Mouse (Mus musculus): Measurements from ENCODE around the gene F11. TPM values are rescaled to one million over a fixed set of nuclear protein-coding genes. Genes with fewer than 3 reads are reported as not detected.

Gene F11
- polyA plus RNA-seq, 1 experiment from 2014 or later = not detected

DNA sequence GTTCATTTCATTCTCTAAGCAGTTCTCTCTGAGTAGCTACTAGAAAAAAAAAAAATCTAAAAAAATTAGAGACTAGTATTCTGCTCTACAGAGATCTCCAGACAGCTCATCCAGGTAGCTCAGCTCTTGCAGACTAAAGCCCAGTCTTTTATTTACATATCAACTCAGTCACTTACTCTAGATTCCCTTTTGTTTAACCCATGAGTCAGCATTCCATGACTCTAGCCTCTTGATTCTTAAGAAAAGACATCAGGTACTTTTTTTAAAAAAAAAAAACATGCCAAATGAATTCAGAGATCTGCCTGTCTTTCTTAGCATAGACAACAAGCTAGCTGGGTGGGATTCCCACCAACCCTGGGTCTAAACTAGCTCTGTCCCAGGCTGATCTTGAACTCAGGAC is 6.7 kb upstream of the F11 start:
- Histone ChIP-seq H3K4me3 (no peak overlapping the region), H3K36me3 (no peaks in the 10 kb centered on the region), H3K9me3 (0 out of 2 replicates have a peak, but pooled peaks cover 4% of the 10 kb centered on the region), H3K9ac (replicated peaks) (no peak overlapping the region), H3K27ac (replicated peaks) (no peak overlapping the region), H3K4me1 (no peaks in the 10 kb centered on the region), H3K27me3 (no peaks in the 10 kb centered on the region), H3K4me2 (replicated peaks) (no peak overlapping the region)
- no peak for ATAC-seq (ENCODE audit: low FRiP score, low read depth)

DNA sequence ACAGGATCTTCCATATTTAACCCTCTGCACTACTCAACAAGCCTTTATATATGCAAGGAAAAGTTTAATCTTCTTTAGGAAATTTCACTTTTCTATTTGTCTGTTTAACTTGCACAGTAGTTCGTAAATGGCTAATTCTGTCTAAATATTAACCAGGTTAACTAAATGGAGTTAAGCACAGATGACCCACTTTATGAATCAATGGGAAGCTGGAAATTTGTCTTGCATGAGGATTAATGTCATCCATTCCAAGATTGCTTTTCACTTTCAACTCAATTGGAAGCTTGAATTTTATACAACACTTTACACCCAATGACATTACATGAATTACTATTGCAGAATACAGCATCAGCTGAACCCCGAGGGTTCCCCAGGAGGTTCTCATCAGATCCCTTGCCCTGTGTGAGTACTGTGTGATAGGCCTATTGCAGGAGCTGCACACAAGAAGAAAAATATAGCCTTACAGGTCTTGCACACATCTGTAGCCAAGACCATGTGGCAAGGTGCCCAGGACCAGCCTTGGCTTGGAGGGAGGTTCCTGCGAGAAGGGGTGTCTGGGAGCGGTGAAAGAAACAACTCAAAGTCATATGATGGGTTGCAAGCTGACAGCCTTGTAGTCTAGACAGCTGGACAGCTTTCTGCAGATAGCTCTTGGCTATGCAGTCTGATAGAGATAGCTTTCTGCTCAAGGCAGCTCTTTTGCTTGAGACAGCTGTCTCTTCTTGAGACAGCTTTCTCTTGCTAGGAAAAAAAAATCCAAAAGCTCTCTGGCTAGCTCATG is 6.0 kb upstream of the F11 start:
- no peak overlapping the region for H3K27ac ChIP-seq (replicated peaks)
- H3K4me3 ChIP-seq = no peak overlapping the region
- no peak overlapping the region for H3K4me2 ChIP-seq (replicated peaks)
- no peaks in the 10 kb centered on the region for H3K36me3 ChIP-seq
- H3K9me3 ChIP-seq = 0 out of 2 replicates have a peak, but pooled peaks cover 4% of the 10 kb centered on the region
- no peaks in the 10 kb centered on the region for H3K27me3 ChIP-seq
- 92% methylated on average over 4 of the region's 4 CpGs for WGBS
- no peak overlapping the region for H3K9ac ChIP-seq (replicated peaks)
- ATAC-seq (ENCODE audit: low FRiP score, low read depth) = no peak
- H3K4me1 ChIP-seq = no peaks in the 10 kb centered on the region

- no peak overlapping the region for H3K4me2 ChIP-seq (replicated peaks)
- H3K4me1 ChIP-seq = no peaks in the 10 kb centered on the region
- no peak overlapping the region for H3K4me3 ChIP-seq
- 67% methylated on average over 8 of the region's 8 CpGs for WGBS
- no peaks in the 10 kb centered on the region for H3K27me3 ChIP-seq
- H3K9me3 ChIP-seq = 0 out of 2 replicates have a peak, but pooled peaks cover 4% of the 10 kb centered on the region
- H3K36me3 ChIP-seq = no peaks in the 10 kb centered on the region
- H3K27ac ChIP-seq (replicated peaks) = no peak overlapping the region
- ATAC-seq (ENCODE audit: low FRiP score, low read depth) = no peak
- no peak overlapping the region for H3K9ac ChIP-seq (replicated peaks)
These were observed 5.2 kb upstream of the F11 start for GRCm38 (mm10) chr8:45266993-45267392.

- ATAC-seq (ENCODE audit: low FRiP score, low read depth) = no peak
- no peaks in the 10 kb centered on the region for H3K27me3 ChIP-seq
- H3K4me1 ChIP-seq = no peaks in the 10 kb centered on the region
- 90% methylated on average over 4 of the region's 4 CpGs for WGBS
- 0 out of 2 replicates have a peak, but pooled peaks cover 4% of the 10 kb centered on the region for H3K9me3 ChIP-seq
- no peaks in the 10 kb centered on the region for H3K36me3 ChIP-seq
- H3K9ac ChIP-seq (replicated peaks) = no peak overlapping the region
- no peak overlapping the region for H3K27ac ChIP-seq (replicated peaks)
- no peak overlapping the region for H3K4me2 ChIP-seq (replicated peaks)
- no peak overlapping the region for H3K4me3 ChIP-seq
These were observed 3.1 kb upstream of the F11 start for GRCm38 (mm10) chr8:45264918-45265317.

GRCm38 (mm10) chr8:45262851-45263250 is 1.0 kb upstream of the F11 start:
- Histone ChIP-seq H3K4me2 (replicated peaks) (no peak overlapping the region), H3K4me3 (no peak overlapping the region), H3K27me3 (no peaks in the 10 kb centered on the region), H3K36me3 (no peaks in the 10 kb centered on the region), H3K4me1 (no peaks in the 10 kb centered on the region), H3K27ac (replicated peaks) (no peak overlapping the region), H3K9ac (replicated peaks) (no peak overlapping the region), H3K9me3 (0 out of 2 replicates have a peak, but pooled peaks cover 4% of the 10 kb centered on the region)
- ATAC-seq (ENCODE audit: low FRiP score, low read depth) = no peak
- 83% methylated on average over 3 of the region's 3 CpGs for WGBS

DNA sequence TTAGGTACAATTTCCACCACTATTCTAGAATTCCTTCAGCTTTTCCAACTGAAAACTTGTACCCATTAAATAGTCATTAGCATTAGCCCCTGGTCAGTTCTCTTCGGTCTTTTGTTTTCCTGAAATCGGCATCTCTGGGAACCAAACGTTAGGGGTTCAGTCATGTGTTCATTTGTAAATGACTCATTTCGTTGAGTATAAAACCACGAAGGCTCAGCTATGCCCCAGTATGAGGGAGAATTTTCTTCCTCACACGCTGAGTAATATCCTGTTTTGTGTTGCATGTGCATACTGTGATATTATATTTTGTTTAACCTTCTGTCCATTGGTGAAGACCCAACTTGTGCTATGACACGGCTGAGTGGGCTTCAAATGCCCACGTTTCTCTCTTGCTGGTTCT is 3.4 kb downstream of the F11 start:
- ATAC-seq (ENCODE audit: low FRiP score, low read depth) = no peak
- H3K36me3 ChIP-seq = no peaks in the 10 kb centered on the region
- no peaks in the 10 kb centered on the region for H3K4me1 ChIP-seq
- no peak overlapping the region for H3K9ac ChIP-seq (replicated peaks)
- WGBS = 87% methylated on average over 8 of the region's 8 CpGs
- no peaks in the 10 kb centered on the region for H3K27me3 ChIP-seq
- H3K4me2 ChIP-seq (replicated peaks) = no peak overlapping the region
- H3K27ac ChIP-seq (replicated peaks) = no peak overlapping the region
- H3K4me3 ChIP-seq = no peak overlapping the region
- no peaks in the 10 kb centered on the region for H3K9me3 ChIP-seq

DNA sequence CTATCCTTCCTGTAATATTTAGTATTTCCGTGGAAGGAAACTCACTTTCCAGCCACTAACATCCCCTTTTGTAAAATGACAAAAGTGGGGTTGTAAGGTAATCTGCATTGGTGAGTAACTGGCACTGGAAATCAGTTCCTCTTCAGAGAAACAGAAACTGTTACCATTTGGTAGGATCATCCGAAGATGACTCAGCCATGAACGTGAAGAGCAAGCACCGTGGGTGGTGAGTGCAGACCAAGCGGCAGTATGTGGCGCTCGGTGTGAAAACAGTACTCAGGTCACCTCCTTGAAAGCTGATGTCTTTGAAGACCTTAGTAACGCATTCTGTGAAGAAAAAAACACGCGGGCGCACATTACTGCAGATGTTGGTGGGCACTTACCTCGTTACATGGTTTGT is 6.8 kb downstream of the F11 start:
- ATAC-seq (ENCODE audit: low FRiP score, low read depth) = no peak

DNA sequence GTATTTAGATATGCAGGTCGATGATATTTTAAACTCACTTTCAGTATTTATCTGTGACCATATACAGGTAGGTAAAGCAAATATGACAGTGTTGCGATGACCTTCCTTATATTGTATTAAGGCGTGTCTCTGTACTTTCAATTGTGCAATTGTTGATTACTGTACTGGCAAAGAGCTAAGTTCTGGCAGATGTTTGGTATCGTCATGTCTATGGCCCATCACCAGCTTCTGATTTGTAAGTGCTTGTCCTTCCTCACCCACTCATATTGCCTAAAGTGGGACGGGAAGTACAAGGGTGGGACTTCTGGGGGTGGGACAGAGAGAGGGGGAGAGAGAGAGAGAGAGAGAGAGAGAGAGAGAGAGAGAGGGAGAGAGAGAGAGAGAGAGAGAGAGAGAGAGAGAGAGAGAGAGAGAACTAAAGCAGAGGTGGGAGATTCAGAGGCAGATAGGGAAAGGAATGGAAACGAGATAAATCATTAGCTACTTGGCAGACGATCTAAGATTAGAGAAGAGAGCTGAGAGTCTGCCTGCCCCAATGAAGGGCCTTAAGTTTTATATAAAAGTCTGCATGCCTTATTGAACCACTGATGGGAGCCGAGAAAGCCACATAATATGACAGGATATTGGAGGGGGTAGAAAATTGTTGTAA is 7.5 kb downstream of the F11 start:
- Histone ChIP-seq H3K27ac (replicated peaks) (no peak overlapping the region), H3K4me2 (replicated peaks) (no peak overlapping the region), H3K4me1 (no peaks in the 10 kb centered on the region), H3K4me3 (no peak overlapping the region), H3K9me3 (no peaks in the 10 kb centered on the region), H3K27me3 (no peaks in the 10 kb centered on the region), H3K36me3 (no peaks in the 10 kb centered on the region), H3K9ac (replicated peaks) (no peak overlapping the region)
- WGBS = 85% methylated on average over 8 of the region's 8 CpGs
- no peak for ATAC-seq (ENCODE audit: low FRiP score, low read depth)

More for the DNA sequence above, 6.8 kb downstream of the F11 start:
- Histone ChIP-seq H3K4me1 (no peaks in the 10 kb centered on the region), H3K4me2 (replicated peaks) (no peak overlapping the region), H3K27me3 (no peaks in the 10 kb centered on the region), H3K9ac (replicated peaks) (no peak overlapping the region), H3K27ac (replicated peaks) (no peak overlapping the region), H3K4me3 (no peak overlapping the region), H3K36me3 (no peaks in the 10 kb centered on the region), H3K9me3 (no peaks in the 10 kb centered on the region)
- 86% methylated on average over 12 of the region's 12 CpGs for whole genome bisulfite sequencing

GRCm38 (mm10) chr8:45253586-45253985 is 8.2 kb downstream of the F11 start:
- 100% methylated on average over 1 of the region's 1 CpGs for WGBS
- Histone ChIP-seq H3K36me3 (no peaks in the 10 kb centered on the region), H3K4me1 (no peaks in the 10 kb centered on the region), H3K9ac (replicated peaks) (no peak overlapping the region), H3K9me3 (no peaks in the 10 kb centered on the region), H3K27ac (replicated peaks) (no peak overlapping the region), H3K4me3 (no peak overlapping the region), H3K4me2 (replicated peaks) (no peak overlapping the region), H3K27me3 (no peaks in the 10 kb centered on the region)
- ATAC-seq (ENCODE audit: low FRiP score, low read depth) = no peak

DNA sequence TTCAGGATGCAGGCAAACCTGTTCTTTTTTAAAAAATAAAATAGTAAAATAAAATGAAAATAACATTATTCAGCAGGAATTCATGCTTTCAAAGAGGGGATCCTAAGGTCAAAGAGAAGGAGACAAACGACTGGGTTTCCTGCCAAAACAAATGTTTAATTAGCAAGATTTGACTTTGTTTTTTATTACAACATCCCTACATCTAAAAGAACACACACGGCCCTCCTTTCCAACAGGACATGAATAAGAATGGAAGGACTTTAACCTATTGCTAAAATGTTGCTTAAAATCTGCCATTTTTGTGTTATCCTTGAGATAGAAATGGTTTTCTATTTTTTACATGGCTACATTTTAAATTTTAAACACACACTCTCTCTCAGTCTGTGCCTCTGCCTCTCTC is 8.7 kb downstream of the F11 start:
- Histone ChIP-seq H3K36me3 (no peaks in the 10 kb centered on the region), H3K27ac (replicated peaks) (no peak overlapping the region), H3K9ac (replicated peaks) (no peak overlapping the region), H3K27me3 (no peaks in the 10 kb centered on the region), H3K4me2 (replicated peaks) (no peak overlapping the region), H3K4me3 (no peak overlapping the region), H3K9me3 (no peaks in the 10 kb centered on the region), H3K4me1 (no peaks in the 10 kb centered on the region)
- ATAC-seq (ENCODE audit: low FRiP score, low read depth) = no peak
- WGBS = 75% methylated on average over 2 of the region's 2 CpGs

GRCm38 (mm10) chr8:45246307-45246706 is 15.5 kb downstream of the F11 start:
- 0 out of 2 replicates have a peak, but pooled peaks cover 4% of the 10 kb centered on the region for H3K4me1 ChIP-seq
- WGBS = 31% methylated on average over 7 of the region's 7 CpGs
- no peaks in the 10 kb centered on the region for H3K9me3 ChIP-seq
- no peaks in the 10 kb centered on the region for H3K36me3 ChIP-seq
- no peak for ATAC-seq (ENCODE audit: low FRiP score, low read depth)
- no peak overlapping the region for H3K9ac ChIP-seq (replicated peaks)
- no peak overlapping the region for H3K27ac ChIP-seq (replicated peaks)
- H3K4me3 ChIP-seq = no peak overlapping the region
- H3K27me3 ChIP-seq = no peaks in the 10 kb centered on the region
- H3K4me2 ChIP-seq (replicated peaks) = no peak overlapping the region

- no peak for ATAC-seq (ENCODE audit: low FRiP score, low read depth)
- 89% methylated on average over 8 of the region's 8 CpGs for WGBS
- peaks cover 3% of the 10 kb centered on the region; the same call in 1 of the 2 replicates for H3K4me1 ChIP-seq
- no peak overlapping the region for H3K9ac ChIP-seq (replicated peaks)
- H3K27me3 ChIP-seq = no peaks in the 10 kb centered on the region
- no peaks in the 10 kb centered on the region for H3K9me3 ChIP-seq
- H3K27ac ChIP-seq (replicated peaks) = no peak overlapping the region
- H3K36me3 ChIP-seq = no peaks in the 10 kb centered on the region
- no peak overlapping the region for H3K4me3 ChIP-seq
- no peak overlapping the region for H3K4me2 ChIP-seq (replicated peaks)
These were observed 22.5 kb downstream of the F11 start for GRCm38 (mm10) chr8:45239363-45239762.

Measured in midbrain, embryonic 12.5 days (tissue).